Mouse (Mus musculus) midbrain, embryonic 11.5 days (tissue): ENCODE measurements around the gene Rai14. TPM values are rescaled to one million over a fixed set of nuclear protein-coding genes. Genes with fewer than 3 reads are reported as not detected.

Experiments
- ATAC-seq: fragments of 200-750 bp; cut with Nextera tagmentation; 2 replicates; pipeline ENCODE4 v1.8.0; 2017; ENCODE audit warnings: moderate TSS enrichment, moderate library complexity; ENCODE audit not compliant: low FRiP score
- DNase-seq: peaks from one replicate; pipeline ENCODE4 v3.0.0; 2015; ENCODE audit warnings: low spot score; ENCODE audit errors: missing footprints
- H3K27ac ChIP-seq: fragments of 300-500 bp; sonication (generic); 2 replicates; pipeline ENCODE4 v1.5.1; 2014; ENCODE audit warnings: low read depth, low read length
- H3K27me3 ChIP-seq: fragments of 300-500 bp; sonication (generic); 2 replicates; pipeline ENCODE4 v1.6.1; 2014; ENCODE audit warnings: mild to moderate bottlenecking, low read length, moderate library complexity, mixed read lengths; ENCODE audit not compliant: control insufficient read depth, insufficient read depth
- H3K36me3 ChIP-seq: fragments of 300-500 bp; sonication (generic); 2 replicates; pipeline ENCODE4 v1.6.1; 2014; ENCODE audit warnings: mild to moderate bottlenecking, low read length, moderate library complexity, mixed read lengths; ENCODE audit not compliant: control insufficient read depth, insufficient read depth
- H3K4me1 ChIP-seq: fragments of 300-500 bp; sonication (generic); 2 replicates; pipeline ENCODE4 v1.6.1; 2014; ENCODE audit warnings: low read length; ENCODE audit not compliant: control insufficient read depth, insufficient read depth
- H3K4me2 ChIP-seq: fragments of 300-500 bp; sonication (generic); 2 replicates; pipeline ENCODE4 v1.6.1; 2014; ENCODE audit warnings: mild to moderate bottlenecking, moderate library complexity
- H3K4me3 ChIP-seq: fragments of 300-500 bp; sonication (generic); 2 replicates; pipeline ENCODE4 v1.5.1; 2014; ENCODE audit warnings: low read depth, low read length
- H3K9ac ChIP-seq: fragments of 300-500 bp; sonication (generic); 2 replicates; pipeline ENCODE4 v1.6.1; 2014; ENCODE audit warnings: low read length
- H3K9me3 ChIP-seq: fragments of 300-500 bp; sonication (generic); 2 replicates; pipeline ENCODE4 v1.6.1; 2016; ENCODE audit warnings: low read length; ENCODE audit not compliant: control insufficient read depth
- WGBS: fragments of 180-500 bp; shearing (Covaris S2); extraction: QIAGEN DNeasy Blood & Tissue Kit; methylation state at CpG from one replicate; pipeline ENCODE4 v1.1.7; 2014; 5-methylcytosine and 5-hydroxymethylcytosine counted together
- polyA plus RNA-seq: library from polyadenylated mRNA; unstranded; fragments of >200 nt; fragmentation: Nextera tagmentation; extraction: Ambion mirVana; gene quantifications from 2 replicates; pipeline ENCODE4 v1.2.1, GENCODE M21; 2014

The Rai14 gene
- polyA plus RNA-seq, 1 experiment from 2014 or later: 74.7 TPM

DNA sequence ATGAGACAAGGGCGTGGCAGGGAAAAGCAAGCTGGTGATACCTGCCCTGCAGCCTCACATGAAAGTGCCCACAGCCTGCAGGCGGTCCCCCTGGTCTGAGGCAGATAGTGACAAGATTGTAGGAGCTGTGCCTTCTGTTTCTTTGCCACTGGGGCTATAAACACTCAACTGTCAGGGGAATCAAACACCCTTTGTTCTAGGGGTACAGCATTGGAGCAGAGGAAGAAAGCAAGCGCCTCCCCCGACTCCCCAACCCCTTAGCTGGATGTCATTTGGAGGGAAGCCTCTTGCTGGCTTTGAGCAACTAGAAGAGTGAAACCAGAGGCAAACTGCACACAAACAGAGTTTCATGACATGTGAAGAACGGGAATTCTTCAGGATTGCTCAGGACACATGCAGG lies 8.7 kb downstream of the Rai14 start:
- DNase-seq (peak; percentile 62), ATAC-seq (no peak)
- Histone ChIP-seq H3K4me3 (no peak overlapping the region), H3K4me1 (no peaks in the 10 kb centered on the region), H3K36me3 (peaks cover 8% of the 10 kb centered on the region; the same call in 1 of the 2 replicates), H3K4me2 (no peak overlapping the region), H3K9me3 (no peaks in the 10 kb centered on the region), H3K27me3 (no peaks in the 10 kb centered on the region), H3K27ac (no peak overlapping the region), H3K9ac (no peak overlapping the region)
- WGBS: 82% methylated on average over 5 of the region's 5 CpGs

DNA sequence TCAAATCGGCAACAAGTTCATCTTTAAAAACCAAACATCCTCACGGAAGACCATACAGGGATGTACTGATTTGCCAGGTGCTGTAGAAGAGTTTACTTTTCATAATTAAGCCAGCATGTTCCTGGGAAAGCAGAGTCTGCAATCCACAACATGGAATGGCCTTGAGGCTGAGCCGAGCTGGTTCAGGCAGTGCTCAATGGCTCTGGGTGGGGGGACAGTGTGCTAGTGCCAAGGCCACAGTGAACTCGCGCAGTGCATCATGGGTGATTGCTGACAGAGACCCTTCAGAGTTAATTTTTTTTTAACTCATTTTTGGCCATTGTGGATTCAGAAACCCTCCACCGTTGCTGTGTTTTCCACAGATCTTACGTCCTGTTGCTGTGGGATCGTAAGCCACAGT lies 10.1 kb downstream of the Rai14 start:
- Histone ChIP-seq H3K27me3 (no peaks in the 10 kb centered on the region), H3K4me3 (no peak overlapping the region), H3K9me3 (no peaks in the 10 kb centered on the region), H3K9ac (no peak overlapping the region), H3K36me3 (peaks cover 8% of the 10 kb centered on the region; the same call in 1 of the 2 replicates), H3K27ac (no peak overlapping the region), H3K4me2 (no peak overlapping the region), H3K4me1 (no peaks in the 10 kb centered on the region)
- DNase-seq: no peak
- WGBS: 90% methylated on average over 8 of the region's 8 CpGs
- no peak for ATAC-seq

DNA sequence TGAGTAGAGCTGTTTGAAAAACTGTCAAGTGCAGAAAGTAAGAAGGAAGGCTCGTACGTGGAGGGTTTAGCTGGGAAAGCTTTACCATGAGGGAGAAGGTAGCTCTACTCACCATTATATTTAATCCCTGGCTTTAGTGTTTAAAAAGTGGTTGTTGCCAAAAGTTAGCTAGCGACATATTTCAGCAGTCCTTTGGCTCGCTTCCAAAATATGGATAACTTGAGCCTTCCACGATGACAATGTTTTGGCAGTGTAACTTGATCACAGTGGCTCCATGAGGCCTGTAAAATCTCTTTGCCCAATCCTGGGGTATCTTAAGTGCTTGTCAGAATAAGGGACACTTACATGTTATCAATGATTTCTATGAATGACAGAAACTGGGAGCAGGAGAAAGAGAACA lies 12.9 kb downstream of the Rai14 start:
- H3K27ac ChIP-seq: no peak overlapping the region
- no peaks in the 10 kb centered on the region for H3K9me3 ChIP-seq
- WGBS: 83% methylated on average over 5 of the region's 5 CpGs
- H3K9ac ChIP-seq: no peak overlapping the region
- DNase-seq (no peak), ATAC-seq (no peak)
- no peak overlapping the region for H3K4me2 ChIP-seq
- no peaks in the 10 kb centered on the region for H3K27me3 ChIP-seq
- no peaks in the 10 kb centered on the region for H3K4me1 ChIP-seq
- H3K4me3 ChIP-seq: no peak overlapping the region
- no peaks in the 10 kb centered on the region for H3K36me3 ChIP-seq

DNA sequence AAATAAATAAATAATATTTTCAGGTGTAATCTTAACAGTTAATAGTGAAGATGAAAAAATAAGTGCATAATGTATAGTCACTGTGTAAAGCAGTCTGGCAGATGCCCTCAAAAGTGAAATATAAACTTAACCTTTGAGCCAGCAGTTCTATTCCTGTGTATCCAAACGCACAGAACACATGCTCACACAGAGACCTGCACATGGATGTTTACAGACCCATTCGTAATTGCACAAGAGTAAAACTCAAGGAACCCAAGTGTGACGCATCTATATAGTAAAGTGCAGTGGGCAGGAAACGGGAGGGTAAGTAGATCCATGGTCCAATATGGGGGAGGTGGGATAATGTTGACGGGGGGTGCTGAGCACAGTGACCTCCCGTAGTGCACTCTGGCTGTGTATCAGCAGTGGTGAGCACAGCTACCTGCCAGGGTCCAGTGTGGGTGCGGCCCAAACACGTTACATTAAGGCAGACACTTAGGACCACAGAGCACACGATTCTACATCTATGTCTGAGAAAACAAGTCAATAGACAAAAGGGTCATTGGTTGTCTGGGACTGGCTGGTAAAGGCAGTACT lies 13.4 kb downstream of the Rai14 start:
- H3K9me3 ChIP-seq: no peaks in the 10 kb centered on the region
- H3K4me1 ChIP-seq: no peaks in the 10 kb centered on the region
- no peak for ATAC-seq
- H3K27me3 ChIP-seq: no peaks in the 10 kb centered on the region
- H3K9ac ChIP-seq: no peak overlapping the region
- no peaks in the 10 kb centered on the region for H3K36me3 ChIP-seq
- WGBS: 93% methylated on average over 9 of the region's 9 CpGs
- H3K4me3 ChIP-seq: no peak overlapping the region
- DNase-seq: no peak
- no peak overlapping the region for H3K27ac ChIP-seq
- no peak overlapping the region for H3K4me2 ChIP-seq

DNA sequence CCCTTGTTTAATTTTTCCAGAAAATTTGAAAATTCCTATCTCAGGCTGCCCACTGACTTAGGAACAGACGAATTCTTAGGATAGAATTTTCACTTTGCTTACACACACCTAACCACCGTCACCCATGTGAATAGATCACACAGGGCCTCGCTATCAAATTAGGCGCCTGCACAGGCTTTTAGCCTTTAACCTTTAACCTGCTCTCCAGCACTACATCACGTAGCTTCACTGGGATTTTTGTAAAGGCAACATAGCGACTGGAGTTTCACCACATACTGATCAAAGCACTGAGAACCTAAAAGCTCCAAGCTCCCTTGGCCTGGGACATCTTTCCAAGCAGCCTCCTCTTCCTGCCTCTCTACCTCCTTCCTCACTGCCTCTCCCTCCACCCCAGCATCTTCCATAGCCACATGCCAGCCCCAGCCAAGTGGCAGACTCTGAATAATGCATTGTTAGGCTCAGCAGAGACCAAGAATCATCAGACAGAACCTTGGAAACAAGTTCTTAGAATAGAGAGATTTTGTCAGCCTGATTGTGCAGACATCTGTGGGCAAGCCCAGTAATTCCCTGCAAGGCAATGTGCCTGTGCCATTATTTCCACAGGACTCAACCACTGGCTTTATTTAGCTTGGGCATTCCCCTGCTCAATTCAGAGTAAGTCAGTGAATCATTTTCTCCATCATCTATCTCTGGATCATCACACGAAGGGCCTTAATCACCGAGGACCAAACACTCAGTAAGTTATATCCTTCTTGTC lies 17.8 kb downstream of the Rai14 start:
- Histone ChIP-seq H3K9me3 (no peaks in the 10 kb centered on the region), H3K27ac (no peak overlapping the region), H3K4me3 (no peak overlapping the region), H3K4me1 (0 out of 2 replicates have a peak, but pooled peaks cover 4% of the 10 kb centered on the region), H3K4me2 (no peak overlapping the region), H3K9ac (no peak overlapping the region), H3K36me3 (no peaks in the 10 kb centered on the region), H3K27me3 (no peaks in the 10 kb centered on the region)
- DNase-seq (no peak), ATAC-seq (no peak)
- WGBS: 72% methylated on average over 8 of the region's 8 CpGs

DNA sequence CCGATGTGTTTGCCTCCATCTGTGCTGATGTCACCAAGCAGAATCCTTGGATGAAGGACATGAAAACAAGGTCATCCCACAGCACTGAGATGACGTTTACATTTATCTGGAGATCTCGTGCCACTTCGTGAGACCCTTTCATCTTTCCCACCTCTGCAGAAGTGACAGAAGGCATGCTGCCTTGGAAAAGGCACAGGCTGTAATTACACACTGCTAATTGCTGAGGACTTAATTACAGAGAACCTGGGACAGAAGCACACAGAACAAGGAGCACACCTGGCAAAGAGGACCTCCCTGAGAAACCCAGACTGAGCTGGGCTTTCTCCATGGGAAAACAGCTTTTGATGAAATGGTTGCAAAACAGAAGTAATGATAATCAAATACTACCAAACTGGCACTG lies 21.8 kb downstream of the Rai14 start:
- Histone ChIP-seq H3K9ac (no peak overlapping the region), H3K36me3 (no peaks in the 10 kb centered on the region), H3K4me1 (0 out of 2 replicates have a peak, but pooled peaks cover 4% of the 10 kb centered on the region), H3K9me3 (no peaks in the 10 kb centered on the region), H3K4me2 (no peak overlapping the region), H3K27me3 (no peaks in the 10 kb centered on the region), H3K4me3 (no peak overlapping the region), H3K27ac (no peak overlapping the region)
- 86% methylated on average over 4 of the region's 4 CpGs for WGBS
- ATAC-seq: no peak
- DNase-seq: no peak

DNA sequence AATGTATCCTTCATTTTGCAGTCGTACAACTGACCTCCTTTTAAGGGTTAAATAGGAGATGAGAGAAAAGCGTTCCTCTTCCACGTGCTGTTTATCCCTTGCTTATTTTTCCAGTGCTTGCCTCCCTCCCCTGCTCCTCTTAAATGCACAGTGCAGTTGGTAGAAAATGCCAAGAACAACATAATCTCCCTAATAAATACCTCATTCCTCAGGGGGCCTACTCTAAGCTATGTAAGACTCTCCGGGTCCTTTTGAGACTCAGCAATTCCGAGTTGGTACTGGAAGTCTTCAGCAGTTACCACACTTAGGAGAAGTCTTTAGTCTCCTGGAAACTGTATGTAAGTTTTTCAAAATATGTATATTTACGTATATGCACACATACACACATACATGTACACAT lies 22.9 kb downstream of the Rai14 start:
- 56% methylated on average over 6 of the region's 6 CpGs for WGBS
- no peaks in the 10 kb centered on the region for H3K9me3 ChIP-seq
- H3K4me1 ChIP-seq: 0 out of 2 replicates have a peak, but pooled peaks cover 4% of the 10 kb centered on the region
- peaks cover 3% of the 10 kb centered on the region; the same call in 1 of the 2 replicates for H3K36me3 ChIP-seq
- H3K9ac ChIP-seq: no peak overlapping the region
- no peaks in the 10 kb centered on the region for H3K27me3 ChIP-seq
- no peak for DNase-seq
- no peak overlapping the region for H3K27ac ChIP-seq
- no peak for ATAC-seq
- H3K4me3 ChIP-seq: no peak overlapping the region
- H3K4me2 ChIP-seq: no peak overlapping the region

DNA sequence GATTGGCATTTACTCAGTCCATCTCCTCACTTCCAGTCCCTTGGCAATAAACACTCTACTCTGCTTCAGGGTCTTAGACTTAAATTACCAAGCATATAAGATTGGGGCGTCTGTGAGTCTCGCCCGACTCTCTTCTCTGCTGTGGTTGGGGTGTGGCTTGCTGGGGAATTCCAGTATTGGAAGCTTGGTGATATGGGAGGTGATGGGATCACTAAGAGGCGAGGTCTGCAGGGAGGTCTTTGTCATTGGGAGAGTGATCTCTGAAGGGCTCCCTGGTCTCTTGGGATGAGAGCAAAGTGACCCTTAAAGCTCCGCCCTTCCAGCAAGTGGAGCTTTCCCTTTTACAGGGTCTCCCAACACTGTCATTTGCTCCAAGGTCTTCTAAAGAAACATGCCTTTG lies 23.5 kb downstream of the Rai14 start:
- 94% methylated on average over 5 of the region's 5 CpGs for WGBS
- Histone ChIP-seq H3K36me3 (peaks cover 3% of the 10 kb centered on the region; the same call in 1 of the 2 replicates), H3K9me3 (no peaks in the 10 kb centered on the region), H3K9ac (no peak overlapping the region), H3K27ac (no peak overlapping the region), H3K4me3 (no peak overlapping the region), H3K4me1 (0 out of 2 replicates have a peak, but pooled peaks cover 4% of the 10 kb centered on the region), H3K4me2 (no peak overlapping the region), H3K27me3 (no peaks in the 10 kb centered on the region)
- DNase-seq: no peak
- no peak for ATAC-seq

DNA sequence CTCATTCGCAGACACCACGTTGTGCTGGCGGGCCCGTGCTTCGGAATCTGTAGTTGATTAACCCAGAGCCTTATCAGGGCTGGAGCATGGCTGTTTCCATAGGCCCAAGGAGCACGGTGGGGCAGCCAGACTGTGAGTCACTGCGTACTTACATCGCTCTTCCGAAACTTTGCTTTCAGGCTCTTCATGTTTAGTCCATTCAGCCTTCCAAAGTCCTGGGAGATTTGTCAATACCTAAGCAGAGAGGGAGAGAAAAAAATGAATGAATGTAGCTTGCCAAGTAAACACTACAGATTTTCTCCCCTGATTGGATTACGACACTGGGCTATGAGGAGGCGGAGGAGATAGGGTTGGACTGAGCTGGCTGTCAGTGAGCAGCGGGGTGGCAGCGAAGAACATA lies 24.2 kb downstream of the Rai14 start:
- no peaks in the 10 kb centered on the region for H3K9me3 ChIP-seq
- DNase-seq: no peak

More for the DNA sequence above, 24.2 kb downstream of the Rai14 start:
- no peaks in the 10 kb centered on the region for H3K27me3 ChIP-seq
- no peak overlapping the region for H3K9ac ChIP-seq
- no peak overlapping the region for H3K4me3 ChIP-seq
- no peak overlapping the region for H3K27ac ChIP-seq
- no peak overlapping the region for H3K4me2 ChIP-seq
- H3K4me1 ChIP-seq: no peaks in the 10 kb centered on the region
- ATAC-seq: no peak
- H3K36me3 ChIP-seq: peaks cover 3% of the 10 kb centered on the region; the same call in 1 of the 2 replicates
- WGBS: 89% methylated on average over 13 of the region's 13 CpGs
